Mouse (Mus musculus): ENCODE data around the gene Fhl2. TPM values are rescaled to one million over a fixed set of nuclear protein-coding genes. Genes with fewer than 3 reads are reported as not detected.

The Fhl2 gene
- polyA plus RNA-seq, 1 experiment from 2014 or later = 126 TPM

DNA sequence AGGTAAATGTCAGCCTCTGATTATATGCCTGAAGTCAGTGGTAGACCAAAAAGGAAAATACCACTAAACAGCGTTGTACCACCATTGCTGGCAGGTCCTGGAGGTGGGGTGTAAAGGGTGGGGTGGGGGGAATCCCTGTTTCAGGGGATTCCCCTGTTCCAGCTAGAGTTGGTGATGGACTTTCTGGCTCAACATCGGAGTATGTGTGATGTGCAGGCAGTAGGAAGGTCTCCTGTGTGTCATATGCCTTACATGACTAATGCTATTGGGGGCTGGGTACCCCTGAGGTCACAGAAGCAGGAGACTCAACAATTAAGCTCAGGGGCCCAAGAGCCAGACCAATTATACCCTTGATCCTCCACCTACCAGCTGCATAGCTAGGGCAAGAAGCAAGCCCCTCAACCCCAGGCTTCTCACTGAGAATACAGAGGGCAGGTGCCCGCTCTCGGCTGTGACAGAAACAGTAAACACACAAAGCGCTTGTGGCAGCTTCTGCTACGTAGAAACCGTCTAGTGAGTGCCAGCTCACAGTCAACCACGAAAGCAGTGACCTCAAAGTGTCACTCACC, 52.4 kb downstream of the Fhl2 start:
- no peaks in the 10 kb centered on the region for H3K27me3 ChIP-seq (ENCODE audit: control insufficient read depth, insufficient read depth, low read length)
- H3K4me1 ChIP-seq (replicated peaks; ENCODE audit: control insufficient read depth, insufficient read depth) = no peaks in the 10 kb centered on the region
- no peak overlapping the region for H3K4me2 ChIP-seq (replicated peaks; ENCODE audit: low read depth)
- no peak overlapping the region for H3K4me3 ChIP-seq (ENCODE audit: low read depth, low read length)
- H3K9ac ChIP-seq (ENCODE audit: low read length) = no peak overlapping the region
- ATAC-seq (ENCODE audit: low FRiP score, low TSS enrichment) (no peak), DNase-seq (ENCODE audit: low spot score) (no peak)
- H3K36me3 ChIP-seq (ENCODE audit: control insufficient read depth, insufficient read depth, low read length) = peaks cover 4% of the 10 kb centered on the region; the same call in 1 of the 2 replicates
- whole genome bisulfite sequencing = 82% methylated on average over 8 of the region's 8 CpGs
- no peak overlapping the region for H3K27ac ChIP-seq (replicated peaks)
- TF ChIP-seq CTCF (IDR thresholded peaks at IDR 0.05; ENCODE audit: low read depth) (no peak), EP300 (optimal IDR thresholded peaks at IDR 0.05) (no peak)
- H3K9me3 ChIP-seq (ENCODE audit: control insufficient read depth, low read length) = no peaks in the 10 kb centered on the region

DNA sequence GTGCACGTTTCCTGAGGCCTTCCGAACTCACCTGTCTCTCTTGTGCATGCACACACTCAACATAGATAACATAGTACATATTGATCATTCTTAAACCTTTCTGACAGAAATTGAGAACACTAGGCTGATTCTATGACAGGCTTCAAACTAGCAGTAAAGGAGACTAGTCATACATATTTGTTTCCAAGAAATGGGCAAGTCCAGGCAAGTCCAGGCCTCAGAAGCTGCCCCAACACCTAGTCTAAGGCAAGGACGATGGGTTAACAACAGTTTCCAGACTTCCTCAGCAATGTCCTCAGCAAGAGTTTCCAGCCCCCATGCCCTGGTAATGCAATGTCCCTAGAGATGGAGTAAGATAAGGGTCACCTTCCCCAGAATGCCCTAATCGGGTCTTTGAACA, 53.0 kb downstream of the Fhl2 start:
- WGBS = 80% methylated on average over 4 of the region's 4 CpGs
- no peak for TF ChIP-seq EP300 (optimal IDR thresholded peaks at IDR 0.05)
- TF ChIP-seq CTCF (IDR thresholded peaks at IDR 0.05; ENCODE audit: low read depth) = no peak

DNA sequence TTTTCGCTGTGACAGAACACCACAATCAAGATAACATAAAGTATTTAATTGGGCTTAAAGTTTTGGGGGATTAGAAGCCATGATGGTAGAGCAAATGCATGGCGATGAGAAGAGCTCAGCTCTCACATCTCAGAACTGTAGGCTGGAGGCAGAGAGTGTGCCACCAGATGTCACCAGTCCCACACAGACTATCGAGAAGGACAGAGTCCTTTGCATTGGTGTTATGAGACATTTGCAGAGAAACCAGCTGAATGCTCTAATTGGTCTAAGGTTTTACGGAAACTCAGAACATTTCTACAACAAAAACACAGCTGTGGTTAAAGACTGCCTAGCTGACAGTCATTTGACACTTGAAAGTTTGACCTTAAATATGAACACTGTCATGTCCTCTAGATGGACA, 53.5 kb downstream of the Fhl2 start:
- Histone ChIP-seq H3K27ac (replicated peaks) (no peak overlapping the region), H3K9ac (ENCODE audit: low read length) (no peak overlapping the region; the same call in 1 of the 2 replicates), H3K4me1 (replicated peaks; ENCODE audit: control insufficient read depth, insufficient read depth) (no peaks in the 10 kb centered on the region), H3K9me3 (ENCODE audit: control insufficient read depth, low read length) (no peaks in the 10 kb centered on the region), H3K36me3 (ENCODE audit: control insufficient read depth, insufficient read depth, low read length) (peaks cover 4% of the 10 kb centered on the region; the same call in 1 of the 2 replicates), H3K4me3 (ENCODE audit: low read depth, low read length) (no peak overlapping the region), H3K4me2 (replicated peaks; ENCODE audit: low read depth) (no peak overlapping the region), H3K27me3 (ENCODE audit: control insufficient read depth, insufficient read depth, low read length) (no peaks in the 10 kb centered on the region)
- DNase-seq (ENCODE audit: low spot score) (no peak), ATAC-seq (ENCODE audit: low FRiP score, low TSS enrichment) (no peak)
- WGBS = 75% methylated on average over 4 of the region's 4 CpGs
- TF ChIP-seq EP300 (optimal IDR thresholded peaks at IDR 0.05) (no peak), CTCF (IDR thresholded peaks at IDR 0.05; ENCODE audit: low read depth) (peak; percentile 76)

More for the DNA sequence above, 53.0 kb downstream of the Fhl2 start:
- DNase-seq (ENCODE audit: low spot score) (no peak), ATAC-seq (ENCODE audit: low FRiP score, low TSS enrichment) (no peak)
- no peaks in the 10 kb centered on the region for H3K4me1 ChIP-seq (replicated peaks; ENCODE audit: control insufficient read depth, insufficient read depth)
- H3K9me3 ChIP-seq (ENCODE audit: control insufficient read depth, low read length) = no peaks in the 10 kb centered on the region
- H3K9ac ChIP-seq (ENCODE audit: low read length) = no peak overlapping the region
- no peak overlapping the region for H3K27ac ChIP-seq (replicated peaks)
- H3K4me3 ChIP-seq (ENCODE audit: low read depth, low read length) = no peak overlapping the region
- no peak overlapping the region for H3K4me2 ChIP-seq (replicated peaks; ENCODE audit: low read depth)
- H3K27me3 ChIP-seq (ENCODE audit: control insufficient read depth, insufficient read depth, low read length) = no peaks in the 10 kb centered on the region
- H3K36me3 ChIP-seq (ENCODE audit: control insufficient read depth, insufficient read depth, low read length) = peaks cover 4% of the 10 kb centered on the region; the same call in 1 of the 2 replicates

DNA sequence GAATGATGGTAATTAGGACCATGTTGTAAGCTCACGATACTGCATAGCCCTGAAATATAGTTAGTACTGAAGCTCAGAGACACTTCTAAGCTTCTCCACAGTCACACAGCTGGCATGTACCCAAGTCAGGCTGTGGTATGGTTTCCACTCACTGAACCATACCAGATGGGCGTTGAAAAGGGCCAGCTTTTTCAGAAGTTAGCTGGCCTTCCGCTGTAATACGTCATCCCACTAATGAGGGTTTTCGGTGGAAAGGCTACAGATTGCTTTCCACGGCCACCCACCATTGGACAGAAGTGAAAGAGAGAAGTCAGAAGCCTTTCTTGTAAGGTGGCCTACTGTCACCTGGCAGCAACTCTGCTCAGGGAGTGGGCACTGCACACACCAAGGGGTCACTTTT, 53.9 kb downstream of the Fhl2 start:
- no peaks in the 10 kb centered on the region for H3K9me3 ChIP-seq (ENCODE audit: control insufficient read depth, low read length)
- DNase-seq (ENCODE audit: low spot score) = no peak
- no peak overlapping the region for H3K27ac ChIP-seq (replicated peaks)
- TF ChIP-seq CTCF (IDR thresholded peaks at IDR 0.05; ENCODE audit: low read depth) (no peak), EP300 (optimal IDR thresholded peaks at IDR 0.05) (no peak)
- H3K4me1 ChIP-seq (replicated peaks; ENCODE audit: control insufficient read depth, insufficient read depth) = no peaks in the 10 kb centered on the region
- no peak overlapping the region for H3K4me3 ChIP-seq (ENCODE audit: low read depth, low read length)
- H3K36me3 ChIP-seq (ENCODE audit: control insufficient read depth, insufficient read depth, low read length) = peaks cover 4% of the 10 kb centered on the region; the same call in 1 of the 2 replicates
- WGBS = 70% methylated on average over 6 of the region's 6 CpGs
- no peaks in the 10 kb centered on the region for H3K27me3 ChIP-seq (ENCODE audit: control insufficient read depth, insufficient read depth, low read length)
- H3K9ac ChIP-seq (ENCODE audit: low read length) = no peak overlapping the region; the same call in 1 of the 2 replicates
- no peak for ATAC-seq (ENCODE audit: low FRiP score, low TSS enrichment)
- H3K4me2 ChIP-seq (replicated peaks; ENCODE audit: low read depth) = no peak overlapping the region

DNA sequence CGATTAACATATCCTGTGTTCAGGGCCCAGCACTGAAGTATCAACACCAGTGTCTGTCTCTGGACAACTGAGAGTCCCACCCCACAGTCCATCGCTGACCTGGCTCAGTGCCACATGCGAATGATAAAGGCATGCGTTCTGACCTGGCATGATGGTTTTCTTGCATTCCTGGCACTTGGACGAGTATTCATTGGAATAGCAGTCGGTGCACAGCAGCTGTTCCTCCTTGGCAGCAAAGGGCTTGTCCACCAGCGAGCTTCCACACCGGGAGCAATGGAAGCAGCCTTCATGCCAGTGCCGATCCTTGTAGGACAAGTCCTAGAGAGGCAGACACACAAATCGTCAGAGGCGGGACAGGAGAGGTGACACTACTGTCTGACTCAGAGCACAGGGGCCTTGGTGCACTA, 55.2 kb downstream of the Fhl2 start:
- H3K27me3 ChIP-seq (ENCODE audit: control insufficient read depth, insufficient read depth, low read length) = no peaks in the 10 kb centered on the region
- ATAC-seq (ENCODE audit: low FRiP score, low TSS enrichment) = no peak
- TF ChIP-seq EP300 (optimal IDR thresholded peaks at IDR 0.05) = no peak
- no peak for TF ChIP-seq CTCF (IDR thresholded peaks at IDR 0.05; ENCODE audit: low read depth)
- H3K4me1 ChIP-seq (replicated peaks; ENCODE audit: control insufficient read depth, insufficient read depth) = no peaks in the 10 kb centered on the region
- H3K9me3 ChIP-seq (ENCODE audit: control insufficient read depth, low read length) = no peaks in the 10 kb centered on the region
- no peak overlapping the region for H3K4me2 ChIP-seq (replicated peaks; ENCODE audit: low read depth)
- H3K36me3 ChIP-seq (ENCODE audit: control insufficient read depth, insufficient read depth, low read length) = peaks cover 9% of the 10 kb centered on the region
- H3K27ac ChIP-seq (replicated peaks) = 0 out of 2 replicates have a peak overlapping the region, but pooled peaks have one; percentile 13
- no peak overlapping the region for H3K9ac ChIP-seq (ENCODE audit: low read length)
- H3K4me3 ChIP-seq (ENCODE audit: low read depth, low read length) = no peak overlapping the region
- WGBS = 54% methylated on average over 11 of the region's 11 CpGs
- no peak for DNase-seq (ENCODE audit: low spot score)

DNA sequence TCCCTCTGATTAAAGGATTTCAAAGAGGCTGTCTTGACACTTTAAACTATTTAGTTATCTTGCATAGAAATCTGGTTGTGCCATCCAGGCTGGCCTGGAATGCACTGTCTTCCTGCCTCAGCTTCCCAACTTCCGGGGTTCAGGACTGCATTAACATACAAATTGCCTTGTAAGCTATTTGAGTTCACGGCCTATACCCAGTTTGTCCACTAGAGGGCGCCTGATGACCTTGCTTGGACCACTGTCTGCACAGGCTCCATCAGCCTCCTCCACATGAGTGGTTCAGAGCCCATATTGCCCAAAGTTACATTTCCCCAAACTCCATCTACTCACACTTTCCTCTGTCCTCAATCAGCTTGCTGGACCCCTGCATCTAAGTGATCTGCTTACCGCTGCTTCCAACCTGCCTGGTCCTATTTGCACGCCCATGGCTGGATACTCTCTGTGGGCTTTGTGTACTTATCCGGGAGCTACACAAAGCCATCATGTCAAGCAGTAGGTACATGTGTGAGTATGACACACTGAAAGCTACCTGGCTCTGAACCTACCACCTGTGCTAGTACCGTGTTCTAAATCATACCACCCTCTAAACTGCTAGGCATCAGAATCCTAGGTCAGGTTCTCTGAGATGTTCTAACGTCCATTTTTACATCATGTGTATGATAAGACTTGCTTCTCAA, 57.1 kb downstream of the Fhl2 start:
- H3K36me3 ChIP-seq (ENCODE audit: control insufficient read depth, insufficient read depth, low read length) = peaks cover 12% of the 10 kb centered on the region
- 41% methylated on average over 8 of the region's 8 CpGs for WGBS
- peak; percentile 91 for DNase-seq (ENCODE audit: low spot score)
- H3K4me3 ChIP-seq (ENCODE audit: low read depth, low read length) = no peak overlapping the region
- no peaks in the 10 kb centered on the region for H3K4me1 ChIP-seq (replicated peaks; ENCODE audit: control insufficient read depth, insufficient read depth)
- TF ChIP-seq EP300 (optimal IDR thresholded peaks at IDR 0.05) (no peak), CTCF (IDR thresholded peaks at IDR 0.05; ENCODE audit: low read depth) (peak; percentile 98)
- no peak overlapping the region for H3K4me2 ChIP-seq (replicated peaks; ENCODE audit: low read depth)
- no peaks in the 10 kb centered on the region for H3K9me3 ChIP-seq (ENCODE audit: control insufficient read depth, low read length)
- H3K9ac ChIP-seq (ENCODE audit: low read length) = no peak overlapping the region
- H3K27ac ChIP-seq (replicated peaks) = no peak overlapping the region
- no peaks in the 10 kb centered on the region for H3K27me3 ChIP-seq (ENCODE audit: control insufficient read depth, insufficient read depth, low read length)
- peak; percentile 81 for ATAC-seq (ENCODE audit: low FRiP score, low TSS enrichment)
